Mouse (Mus musculus): ENCODE results near the gene Dtd1. TPM values are rescaled to one million over a fixed set of nuclear protein-coding genes. Genes with fewer than 3 reads are reported as not detected.
"Not testable (repeated sequence)": the region's sequence is repeated elsewhere in the genome, so short reads cannot be mapped to it uniquely, and the experiment has no call there.

Dtd1 gene
- polyA plus RNA-seq, 2 experiments: 19.1 to 39.8 TPM

DNA sequence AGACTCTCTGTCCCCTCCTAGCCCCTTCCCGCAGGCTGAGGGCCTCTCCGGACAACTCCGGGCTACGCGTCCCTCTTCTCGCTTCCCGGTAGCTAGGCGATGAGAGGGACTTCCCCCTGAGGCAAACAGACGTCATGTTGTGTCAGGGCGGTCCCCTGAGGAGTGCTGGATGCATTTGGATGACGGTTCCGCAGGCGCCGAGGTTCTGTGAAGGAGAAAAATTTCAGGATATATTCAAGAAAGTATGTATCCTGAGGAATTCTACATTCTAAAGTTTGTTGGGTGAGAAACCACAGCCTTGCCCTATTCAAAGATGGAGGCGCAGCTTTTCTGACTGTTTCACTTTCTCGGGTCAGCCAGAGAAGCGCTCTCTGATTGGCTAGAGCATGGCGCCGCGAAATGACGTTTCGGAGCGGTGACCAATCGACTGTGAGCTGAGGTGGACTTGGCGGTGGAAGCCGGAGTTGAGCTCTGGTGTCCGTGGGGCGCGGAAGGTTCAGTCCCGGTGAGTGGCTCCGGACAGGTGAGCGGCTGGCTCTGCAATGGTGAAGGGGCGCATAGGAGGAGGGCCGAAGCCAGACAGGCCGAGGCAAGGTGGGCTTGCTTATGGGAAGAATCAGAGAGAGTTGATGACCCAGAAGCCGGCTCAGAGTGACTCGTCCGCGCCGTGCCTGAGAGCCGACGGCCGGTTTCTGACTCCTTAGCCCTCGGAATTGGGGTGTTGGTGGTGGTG lies 43.7 kb upstream of the Dtd1 start, which contains the start of gene Sec23b:
Gene Sec23b, plus strand, starts transcription at position 410 of the 733 bp plus-strand sequence.
- Histone ChIP-seq H3K4me1 (ENCODE audit: control insufficient read depth, insufficient read depth, low read length) (peaks cover 10% of the 10 kb centered on the region), H3K9ac (ENCODE audit: low read depth, low read length, severe bottlenecking) (peak within 1 kb of the TSS; percentile 80), H3K4me2 (replicated peaks; ENCODE audit: low read depth, low read length, severe bottlenecking) (peak within 1 kb of the TSS; percentile 70), H3K27ac (replicated peaks; ENCODE audit: low read depth, low read length) (peak within 1 kb of the TSS; percentile 93), H3K4me3 (replicated peaks; ENCODE audit: low read length) (peak within 1 kb of the TSS; percentile 85), H3K9me3 (ENCODE audit: control insufficient read depth, low read length) (no peaks in the 10 kb centered on the region), H3K36me3 (ENCODE audit: control insufficient read depth, insufficient read depth, low read length) (peaks cover 11% of the 10 kb centered on the region), H3K27me3 (ENCODE audit: control insufficient read depth, insufficient read depth, low read length) (no peaks in the 10 kb centered on the region)
- WGBS: under 1% methylated on average over 44 of the region's 44 CpGs
- peak; percentile 86; the same call in 1 of the 2 replicates for TF ChIP-seq POLR2A (IDR thresholded peaks at IDR 0.05; ENCODE audit: borderline replicate concordance, extremely low read depth, insufficient read depth, insufficient read length)
- DNase-seq (ENCODE audit: low spot score): peak; percentile 98
- ATAC-seq (ENCODE audit: low FRiP score, low read depth): peak; percentile 99

GRCm38 (mm10) chr2:144588723-144589122 lies 11.0 kb upstream of the Dtd1 start:
- Histone ChIP-seq H3K4me2 (replicated peaks; ENCODE audit: low read depth, low read length, severe bottlenecking) (no peak overlapping the region), H3K9me3 (ENCODE audit: control insufficient read depth, low read length) (no peaks in the 10 kb centered on the region), H3K27me3 (ENCODE audit: control insufficient read depth, insufficient read depth, low read length) (no peaks in the 10 kb centered on the region), H3K4me1 (ENCODE audit: control insufficient read depth, insufficient read depth, low read length) (no peaks in the 10 kb centered on the region), H3K9ac (ENCODE audit: low read depth, low read length, severe bottlenecking) (no peak overlapping the region), H3K27ac (replicated peaks; ENCODE audit: low read depth, low read length) (no peak overlapping the region), H3K4me3 (replicated peaks; ENCODE audit: low read length) (no peak overlapping the region), H3K36me3 (ENCODE audit: control insufficient read depth, insufficient read depth, low read length) (peaks cover 54% of the 10 kb centered on the region)
- WGBS: 83% methylated on average over 4 of the region's 4 CpGs
- TF ChIP-seq POLR2A (IDR thresholded peaks at IDR 0.05; ENCODE audit: borderline replicate concordance, extremely low read depth, insufficient read depth, insufficient read length): no peak
- DNase-seq (ENCODE audit: low spot score) (no peak), ATAC-seq (ENCODE audit: low FRiP score, low read depth) (no peak)

GRCm38 (mm10) chr2:144593036-144593435 lies 6.7 kb upstream of the Dtd1 start:
- H3K27me3 ChIP-seq (ENCODE audit: control insufficient read depth, insufficient read depth, low read length); H3K4me2 ChIP-seq (replicated peaks; ENCODE audit: low read depth, low read length, severe bottlenecking); DNase-seq (ENCODE audit: low spot score); H3K4me3 ChIP-seq (replicated peaks; ENCODE audit: low read length); H3K9ac ChIP-seq (ENCODE audit: low read depth, low read length, severe bottlenecking); H3K27ac ChIP-seq (replicated peaks; ENCODE audit: low read depth, low read length); H3K4me1 ChIP-seq (ENCODE audit: control insufficient read depth, insufficient read depth, low read length); ATAC-seq (ENCODE audit: low FRiP score, low read depth); H3K9me3 ChIP-seq (ENCODE audit: control insufficient read depth, low read length): not testable (repeated sequence)
- peaks cover 19% of the 10 kb centered on the region for H3K36me3 ChIP-seq (ENCODE audit: control insufficient read depth, insufficient read depth, low read length)
- WGBS: 65% methylated on average over 8 of the region's 8 CpGs

DNA sequence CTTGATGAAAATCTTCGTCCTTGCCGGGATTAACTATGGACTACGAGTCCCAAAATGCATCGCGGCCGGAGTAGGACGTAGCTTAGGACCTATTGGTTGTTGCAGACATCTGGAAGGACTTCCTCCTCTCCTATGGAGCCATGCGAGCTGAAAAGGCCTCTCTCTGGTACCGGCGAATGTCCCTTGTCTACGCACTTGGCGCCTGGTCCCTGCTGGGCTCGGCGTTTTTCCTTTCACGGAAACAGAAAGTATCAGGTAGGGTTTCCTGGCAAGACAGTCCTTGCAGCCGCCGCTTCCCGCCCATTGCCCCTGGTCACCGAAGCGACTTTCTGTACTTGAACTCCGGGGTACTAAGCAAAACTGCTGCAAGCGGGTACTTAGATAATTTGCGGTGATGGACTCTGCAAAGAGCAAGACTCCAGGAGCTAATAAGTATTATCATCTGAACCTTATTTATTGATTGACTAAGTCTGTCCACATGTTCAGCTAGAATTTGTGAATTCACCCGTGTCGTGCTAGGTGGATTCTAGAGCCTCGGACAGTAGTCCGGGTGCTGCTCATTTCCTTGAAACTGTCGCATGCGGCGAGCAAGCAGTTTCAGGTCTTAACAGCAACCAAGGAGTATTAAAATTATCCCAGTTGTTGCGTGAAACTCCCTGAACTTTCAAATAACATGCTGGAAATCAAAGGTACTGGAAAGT lies 5.6 kb upstream of the Dtd1 start, which contains the start of gene Smim26:
Gene Smim26, plus strand, starts transcription at position 104 of the 701 bp plus-strand sequence.
- TF ChIP-seq POLR2A (IDR thresholded peaks at IDR 0.05; ENCODE audit: borderline replicate concordance, extremely low read depth, insufficient read depth, insufficient read length): peak; percentile 62; the same call in 1 of the 2 replicates
- Histone ChIP-seq H3K9ac (ENCODE audit: low read depth, low read length, severe bottlenecking) (peak within 1 kb of the TSS; percentile 63), H3K4me1 (ENCODE audit: control insufficient read depth, insufficient read depth, low read length) (no peaks in the 10 kb centered on the region), H3K4me2 (replicated peaks; ENCODE audit: low read depth, low read length, severe bottlenecking) (peak within 1 kb of the TSS; percentile 51), H3K4me3 (replicated peaks; ENCODE audit: low read length) (peak within 1 kb of the TSS; percentile 53), H3K27me3 (ENCODE audit: control insufficient read depth, insufficient read depth, low read length) (no peaks in the 10 kb centered on the region), H3K36me3 (ENCODE audit: control insufficient read depth, insufficient read depth, low read length) (peaks cover 9% of the 10 kb centered on the region), H3K27ac (replicated peaks; ENCODE audit: low read depth, low read length) (0 out of 2 replicates have a peak within 1 kb of the TSS, but pooled peaks have one; percentile 19), H3K9me3 (ENCODE audit: control insufficient read depth, low read length) (no peaks in the 10 kb centered on the region)
- WGBS: 2% methylated on average over 31 of the region's 31 CpGs
- ATAC-seq (ENCODE audit: low FRiP score, low read depth) (peak; percentile 97), DNase-seq (ENCODE audit: low spot score) (peak; percentile 88)

DNA sequence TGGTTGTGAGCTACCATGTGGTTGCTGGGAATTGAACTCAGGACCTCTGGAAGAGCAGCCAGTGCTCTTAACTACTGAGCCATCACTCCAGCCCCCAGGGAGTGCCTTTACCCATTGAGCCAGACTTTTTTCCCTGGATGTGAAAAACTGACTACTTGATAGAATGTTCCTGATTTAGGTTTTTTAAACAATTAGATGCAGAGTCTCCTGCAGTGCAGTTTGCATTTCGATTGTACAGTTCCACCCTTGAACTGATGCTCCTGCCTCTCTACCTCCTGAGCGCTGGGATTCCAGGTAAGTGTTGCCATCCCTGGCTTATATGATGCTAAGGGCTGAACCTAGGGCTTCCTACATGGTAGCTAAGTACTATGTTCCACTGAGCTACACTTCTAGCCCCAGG lies 1.7 kb upstream of the Dtd1 start:
- WGBS: 76% methylated on average over 2 of the region's 2 CpGs
- no peak for TF ChIP-seq POLR2A (IDR thresholded peaks at IDR 0.05; ENCODE audit: borderline replicate concordance, extremely low read depth, insufficient read depth, insufficient read length)
- ATAC-seq (ENCODE audit: low FRiP score, low read depth) (no peak), DNase-seq (ENCODE audit: low spot score) (no peak)
- Histone ChIP-seq H3K36me3 (ENCODE audit: control insufficient read depth, insufficient read depth, low read length) (no peaks in the 10 kb centered on the region), H3K27ac (replicated peaks; ENCODE audit: low read depth, low read length) (no peak overlapping the region), H3K4me3 (replicated peaks; ENCODE audit: low read length) (no peak overlapping the region), H3K9ac (ENCODE audit: low read depth, low read length, severe bottlenecking) (no peak overlapping the region), H3K4me1 (ENCODE audit: control insufficient read depth, insufficient read depth, low read length) (peaks cover 3% of the 10 kb centered on the region; the same call in 1 of the 2 replicates), H3K9me3 (ENCODE audit: control insufficient read depth, low read length) (no peaks in the 10 kb centered on the region), H3K4me2 (replicated peaks; ENCODE audit: low read depth, low read length, severe bottlenecking) (no peak overlapping the region), H3K27me3 (ENCODE audit: control insufficient read depth, insufficient read depth, low read length) (no peaks in the 10 kb centered on the region)
